Mouse (Mus musculus): ENCODE measurements at regions not wholly inside any gene's neighbourhood (a gene's known extent, or its start where the extent isn't known, plus 50 kb on each side); places are given as distances from the start of the nearest gene placed in this dataset.

- TF ChIP-seq USF1 (IDR thresholded peaks at IDR 0.05; ENCODE audit: low read depth) (no peak), CTCF (IDR thresholded peaks at IDR 0.05; ENCODE audit: control insufficient read depth, insufficient read depth, insufficient read length) (no peak)
Measured at GRCm38 (mm10) chr8:103339042-103339441, 553.6 kb upstream of the Cdh11 start.

All from C2C12 (cell line).